Mouse (Mus musculus) A20 (cell line): ENCODE measurements around the gene Gm45713.
A peak's percentile ranks its signal among the peaks of the same experiment; 100 is the strongest.

Experiments
- DNase-seq: peaks from one replicate; pipeline ENCODE4 v3.0.0-alpha.2; 2011; ENCODE audit warnings: low read depth, low spot score

Gm45713 gene

DNA sequence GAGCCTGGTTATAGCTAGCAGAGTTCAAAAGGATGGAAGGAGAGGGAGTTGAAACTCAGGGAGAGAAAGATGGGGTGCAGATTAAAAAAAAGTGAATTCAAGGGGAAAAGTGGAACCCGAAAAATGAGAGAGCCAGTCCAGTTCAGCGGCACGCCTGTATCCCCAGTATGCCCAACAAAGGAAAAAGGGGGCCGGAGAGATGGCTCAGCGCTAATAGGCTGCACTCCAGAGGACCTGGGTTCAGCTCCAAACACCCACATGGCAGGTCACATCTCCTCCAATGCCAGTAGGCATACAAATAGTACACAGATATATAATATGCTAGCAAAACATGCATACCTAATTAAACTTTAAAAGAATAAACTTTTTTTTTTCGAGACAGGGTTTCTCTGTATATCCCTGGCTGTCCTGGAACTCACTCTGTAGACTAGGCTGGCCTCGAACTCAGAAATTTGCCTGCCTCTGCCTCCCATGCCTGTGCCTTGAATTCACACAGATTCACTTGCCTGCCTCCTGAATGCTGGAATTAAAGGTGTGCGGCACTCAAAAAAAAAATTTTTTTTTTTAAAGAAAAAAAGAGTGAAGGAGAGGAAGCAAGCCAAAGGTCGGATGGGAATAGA lies 27.1 kb upstream of the Gm45713 start:
- no peak for DNase-seq

DNA sequence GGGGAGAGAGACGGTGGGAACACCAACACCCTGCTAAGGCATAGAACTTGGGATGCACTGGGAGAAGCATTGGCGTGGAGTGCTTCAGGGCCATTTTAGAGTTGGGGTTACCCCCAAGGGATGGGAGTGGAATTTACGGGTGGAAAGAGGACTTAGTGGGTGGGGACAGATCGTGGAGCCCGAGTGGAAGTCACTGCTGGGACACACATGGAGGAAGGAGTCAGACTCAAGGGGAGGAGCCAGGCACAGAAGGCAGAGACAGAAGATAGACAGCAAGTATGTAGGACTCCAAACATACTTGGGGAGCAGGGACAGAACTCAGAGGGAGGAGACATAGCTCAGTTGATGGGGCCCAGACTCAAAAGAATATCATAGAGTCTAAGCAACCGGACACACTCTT lies 26.5 kb upstream of the Gm45713 start:
- no peak for DNase-seq

DNA sequence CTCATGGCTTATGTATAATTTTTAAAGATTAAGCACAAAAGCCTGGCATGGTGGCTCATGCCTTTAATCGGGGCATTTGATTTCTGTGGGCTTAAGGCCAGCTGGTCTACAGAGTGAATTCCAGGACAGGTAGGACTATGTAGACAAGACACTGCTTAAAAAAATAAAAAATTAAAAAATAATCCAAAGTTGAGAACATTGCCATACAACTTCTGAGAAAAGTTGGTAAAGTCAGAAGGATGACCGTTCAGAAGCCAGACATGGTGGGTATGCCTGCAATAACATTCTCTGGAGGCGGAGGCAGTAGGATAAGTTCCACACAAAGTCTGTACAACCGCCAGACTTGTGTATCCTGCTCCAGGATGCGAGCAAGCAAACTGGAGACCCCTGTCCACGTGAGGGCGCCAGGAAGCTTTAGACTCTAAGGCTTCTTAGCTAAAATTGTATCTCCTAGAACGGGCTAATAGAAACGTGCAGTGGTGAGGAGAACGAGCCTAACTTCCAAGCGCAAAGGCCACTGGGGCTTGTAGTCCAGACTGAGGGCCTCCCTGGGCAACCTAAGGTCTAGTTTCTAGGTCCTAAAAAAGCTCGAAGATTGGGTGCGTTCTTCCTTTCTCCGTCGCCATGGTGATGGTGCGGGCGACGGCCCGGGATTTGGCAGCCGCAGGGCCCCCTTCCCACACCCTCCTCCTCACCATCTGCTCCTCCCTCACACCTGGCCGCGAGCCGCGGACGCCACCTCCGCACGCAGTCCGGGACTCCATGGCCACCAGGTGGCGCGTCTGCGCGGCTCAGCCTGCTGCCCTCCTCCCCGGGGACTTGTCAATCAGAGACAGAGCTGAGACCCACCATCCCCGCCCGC lies 25.8 kb upstream of the Gm45713 start:
- DNase-seq: peak; percentile 95

DNA sequence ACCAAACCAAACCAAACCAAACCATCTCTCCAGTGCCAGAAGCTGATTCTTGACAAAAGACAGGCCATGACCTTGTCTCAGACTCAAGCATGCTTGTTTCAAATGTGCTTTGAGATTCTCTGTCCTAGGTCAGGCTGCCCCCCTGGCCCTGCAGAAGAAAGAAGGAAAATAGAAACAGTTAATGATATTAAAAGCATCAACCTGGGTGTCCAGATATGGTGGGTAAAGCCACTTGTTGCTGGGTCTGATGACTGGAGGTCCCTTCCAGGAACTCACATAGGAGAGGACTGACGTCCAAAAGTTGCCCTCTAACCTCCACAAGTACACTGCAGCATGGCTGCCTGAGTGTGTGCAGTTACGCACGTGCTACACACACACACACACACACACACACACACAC lies 24.8 kb upstream of the Gm45713 start:
- no peak for DNase-seq

DNA sequence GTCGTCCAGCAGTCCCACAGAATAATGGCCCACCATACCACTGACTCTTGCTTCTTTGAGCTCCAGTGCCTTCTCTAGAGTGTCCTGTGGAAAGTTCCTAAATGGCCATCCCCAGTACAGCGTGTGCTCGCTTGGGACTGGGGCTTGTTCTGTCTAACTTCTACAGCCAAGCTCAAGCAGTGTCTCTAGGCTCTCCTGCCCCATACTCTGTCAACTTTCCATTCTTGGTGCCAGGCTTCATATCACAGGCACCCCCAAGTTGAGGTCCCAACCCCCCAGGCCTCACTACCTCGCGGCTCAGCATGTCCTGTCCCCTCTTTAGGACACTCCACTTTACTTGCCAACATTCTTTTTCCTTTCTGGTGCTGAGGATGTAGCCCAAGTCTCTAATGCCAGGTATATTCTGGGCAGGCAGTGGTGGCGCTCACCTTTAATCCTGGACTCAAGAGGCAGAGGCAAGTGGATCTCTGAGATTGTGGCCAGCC lies 24.3 kb upstream of the Gm45713 start:
- no peak for DNase-seq

DNA sequence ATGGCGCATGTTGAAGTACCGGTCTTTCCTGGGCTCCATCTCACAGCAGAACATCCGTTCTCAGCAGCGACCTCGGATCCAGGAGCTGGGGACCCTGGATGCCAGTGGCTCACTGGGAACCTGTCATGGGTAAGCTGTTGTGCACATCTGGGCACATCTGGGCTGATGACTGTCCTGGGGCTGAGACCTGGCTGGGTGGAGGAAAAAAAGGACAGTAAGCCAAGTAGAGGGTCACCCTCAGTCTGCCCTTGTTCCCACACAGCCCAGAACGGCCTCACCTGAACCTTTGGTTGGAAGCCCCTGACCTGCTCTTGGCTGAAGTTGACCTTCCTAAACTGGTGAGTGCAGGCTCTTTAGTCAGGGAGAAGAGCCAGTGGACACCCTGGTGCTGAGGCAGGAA lies 23.0 kb upstream of the Gm45713 start:
- DNase-seq: no peak

DNA sequence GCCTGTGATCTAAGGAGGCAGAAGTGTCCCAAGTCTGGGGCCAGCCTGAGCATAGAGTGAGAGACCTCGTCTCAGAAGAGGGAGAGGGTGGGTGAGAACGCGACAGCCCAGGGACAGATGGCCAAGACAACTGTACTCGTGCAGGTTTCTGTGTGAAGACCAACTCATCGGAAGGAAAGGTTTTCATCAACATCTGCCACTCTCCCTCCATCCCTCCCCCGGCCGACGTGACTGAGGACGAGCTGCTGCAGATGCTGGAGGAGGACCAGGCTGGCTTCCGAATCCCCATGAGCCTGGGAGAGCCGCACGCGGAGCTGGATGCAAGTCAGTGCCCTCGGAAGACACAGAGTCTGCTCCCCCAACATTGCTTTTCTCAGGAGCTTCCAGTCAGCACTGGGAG lies 21.4 kb upstream of the Gm45713 start:
- DNase-seq: no peak

DNA sequence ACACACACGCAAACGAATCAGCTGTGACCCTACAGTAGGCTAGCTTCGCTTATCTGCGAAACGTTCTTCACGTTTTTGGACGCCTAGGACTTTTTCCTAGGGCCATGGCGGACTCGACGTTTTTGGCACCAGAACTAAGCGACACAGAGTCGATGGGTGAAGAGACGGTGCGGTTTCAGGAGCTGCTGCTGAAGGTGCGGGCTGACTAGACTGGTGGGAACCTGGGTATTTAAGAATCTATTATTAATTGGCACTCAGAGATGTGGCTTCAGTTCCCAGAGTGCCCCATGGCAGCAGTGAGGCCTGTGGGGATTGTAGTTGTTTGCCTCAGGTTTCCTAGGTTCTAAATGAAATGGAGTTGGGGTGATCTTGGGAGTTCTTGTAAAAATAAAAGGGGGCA lies 20.2 kb upstream of the Gm45713 start:
- DNase-seq: no peak

DNA sequence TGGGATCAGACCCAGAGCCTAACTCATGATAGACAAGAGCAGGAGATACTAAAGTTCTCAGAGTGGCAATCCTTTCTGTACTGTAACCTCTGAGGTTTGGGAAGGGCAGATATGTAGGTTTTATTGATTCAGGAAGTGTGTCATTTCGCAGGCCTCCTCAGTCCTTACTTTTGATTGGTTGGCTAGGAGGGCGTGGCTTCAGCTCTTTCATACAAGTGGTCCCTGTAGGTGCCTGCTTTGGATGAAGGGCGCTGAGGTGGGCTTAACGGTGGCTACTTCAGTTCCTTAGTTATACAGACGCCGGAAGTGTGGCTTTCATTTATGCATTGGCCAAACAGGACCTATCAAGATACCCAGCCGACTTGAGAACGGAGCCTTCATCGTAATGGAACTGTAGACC lies 19.6 kb upstream of the Gm45713 start:
- no peak for DNase-seq

DNA sequence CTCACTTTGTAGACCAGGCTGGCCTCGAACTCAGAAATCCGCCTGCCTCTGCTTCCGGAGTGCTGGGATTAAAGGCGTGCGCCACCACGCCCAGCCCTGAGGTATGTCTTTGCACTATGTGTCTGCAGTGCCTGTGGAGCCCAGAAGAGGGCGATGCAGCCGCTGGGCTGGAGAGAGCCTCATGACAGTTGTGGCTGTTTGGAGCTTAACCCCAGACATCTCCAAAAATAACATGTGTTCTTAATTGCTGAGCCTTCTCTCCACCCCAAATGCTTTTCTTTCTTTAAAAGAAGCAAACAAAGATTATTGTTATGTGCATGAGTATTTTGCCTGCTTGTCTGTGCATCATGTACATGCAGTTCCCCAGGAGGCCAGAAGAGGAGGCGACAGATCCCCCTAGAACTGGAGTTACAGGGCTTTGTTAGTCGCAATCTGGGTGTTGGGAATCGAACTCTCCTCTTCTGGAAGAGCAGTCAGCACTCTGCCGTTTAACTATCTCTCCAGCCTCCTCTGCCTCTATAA lies 19.0 kb upstream of the Gm45713 start:
- DNase-seq: peak; percentile 94

DNA sequence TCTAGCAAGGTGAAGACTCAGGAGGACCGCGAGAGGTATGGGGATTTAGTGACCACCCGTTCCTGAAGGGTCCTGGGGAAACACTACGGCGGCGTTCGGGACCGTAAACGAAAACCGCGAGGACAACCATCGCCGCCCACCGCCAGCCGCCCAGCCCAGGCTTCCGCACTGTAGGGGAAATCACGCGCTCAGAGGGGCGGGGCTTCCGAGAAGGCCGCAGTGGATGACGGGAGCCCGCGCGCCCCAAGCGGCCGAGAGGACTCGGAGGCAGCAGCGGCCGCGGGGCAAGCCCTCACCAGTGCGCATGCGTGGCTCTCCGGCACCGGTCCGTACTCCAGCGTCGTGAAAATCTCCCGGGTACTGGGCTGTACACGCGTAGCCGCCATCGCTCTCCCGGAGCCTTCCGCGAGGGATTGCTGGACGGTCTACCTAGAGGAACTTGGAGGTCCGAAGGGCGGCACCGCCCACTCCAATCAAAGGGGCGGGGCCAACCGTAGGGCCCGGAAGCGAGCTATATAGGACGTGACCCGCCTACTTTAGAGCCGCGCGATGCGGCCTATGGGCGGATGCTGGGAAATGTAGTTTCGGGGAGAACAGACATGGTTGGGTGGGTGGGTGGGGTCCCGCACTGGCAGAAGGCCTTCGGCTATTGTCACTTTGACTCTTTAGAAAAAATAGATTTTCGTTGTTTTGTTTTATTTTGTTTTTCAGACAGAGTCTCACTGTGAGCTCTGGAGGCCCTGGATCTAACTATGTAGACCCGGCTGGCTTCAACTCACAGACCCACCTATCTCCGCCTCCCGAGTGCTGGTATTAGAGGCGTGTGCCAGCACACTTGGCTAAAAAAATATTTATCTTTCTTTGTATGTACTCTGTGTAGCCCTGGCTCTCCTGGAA lies 18.3 kb upstream of the Gm45713 start, which contains the start of the genes Pih1d1 and Aldh16a1:
TSS of gene Pih1d1 (plus strand) at position 208 of the 897 bp plus-strand sequence.
TSS of gene Aldh16a1 (minus strand) at position 489 of the 897 bp plus-strand sequence.
- peak; percentile 98 for DNase-seq

DNA sequence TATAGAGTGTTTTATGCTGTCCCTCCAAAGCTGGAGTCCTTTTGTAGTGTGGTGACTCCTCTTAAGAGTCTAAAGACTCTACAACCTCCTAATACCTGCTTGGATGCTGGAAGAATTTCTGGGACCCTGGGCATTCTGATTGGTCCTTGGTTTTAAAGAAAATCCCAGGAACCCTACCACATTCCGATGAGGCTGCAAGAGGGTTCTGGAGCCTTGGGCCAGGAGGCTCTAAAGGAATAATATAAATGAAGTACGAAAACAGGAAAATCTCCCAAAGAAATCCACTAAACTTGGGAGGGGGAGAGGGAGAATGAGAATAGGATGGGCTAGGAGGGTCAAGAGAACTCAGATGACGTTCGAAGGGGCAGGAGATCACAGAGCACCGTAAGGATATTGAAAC lies 17.6 kb upstream of the Gm45713 start:
- DNase-seq: no peak

DNA sequence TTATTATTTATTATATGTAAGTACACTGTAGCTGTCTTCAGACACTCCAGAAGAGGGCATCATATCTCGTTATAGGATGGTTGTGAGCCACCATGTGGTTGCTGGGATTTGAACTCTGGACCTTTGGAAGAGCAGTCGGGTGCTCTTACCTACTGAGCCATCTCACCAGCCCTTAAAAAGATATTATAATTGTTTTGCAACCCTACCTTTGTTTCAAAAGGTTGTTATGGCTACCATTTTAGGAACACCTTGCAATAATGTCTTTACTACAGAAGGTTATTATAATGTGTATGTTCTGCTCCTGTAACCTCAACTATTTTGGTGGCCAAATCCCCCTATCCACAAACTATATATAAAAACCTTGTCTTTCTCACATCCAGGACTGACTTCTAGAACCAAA lies 17.0 kb upstream of the Gm45713 start:
- DNase-seq: peak; percentile 43

DNA sequence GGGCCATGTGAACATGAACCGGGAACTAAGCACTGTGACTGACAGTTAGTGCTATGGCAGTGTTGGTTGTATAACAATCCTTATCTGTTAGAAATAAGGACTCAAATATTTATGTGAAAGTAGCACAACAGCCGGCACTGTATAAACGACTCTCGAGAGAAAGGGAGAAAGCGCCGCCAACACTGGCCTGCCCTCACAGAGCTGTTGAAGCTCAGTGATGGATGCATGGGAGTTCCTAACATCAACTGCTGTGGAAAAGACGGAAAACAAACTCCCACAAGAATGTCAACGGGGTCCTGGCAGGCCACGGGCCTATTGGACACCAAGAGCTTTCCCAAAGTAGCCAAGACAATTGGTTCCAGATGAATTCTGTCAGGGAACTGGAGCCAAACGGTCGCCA lies 15.3 kb upstream of the Gm45713 start:
- no peak for DNase-seq

DNA sequence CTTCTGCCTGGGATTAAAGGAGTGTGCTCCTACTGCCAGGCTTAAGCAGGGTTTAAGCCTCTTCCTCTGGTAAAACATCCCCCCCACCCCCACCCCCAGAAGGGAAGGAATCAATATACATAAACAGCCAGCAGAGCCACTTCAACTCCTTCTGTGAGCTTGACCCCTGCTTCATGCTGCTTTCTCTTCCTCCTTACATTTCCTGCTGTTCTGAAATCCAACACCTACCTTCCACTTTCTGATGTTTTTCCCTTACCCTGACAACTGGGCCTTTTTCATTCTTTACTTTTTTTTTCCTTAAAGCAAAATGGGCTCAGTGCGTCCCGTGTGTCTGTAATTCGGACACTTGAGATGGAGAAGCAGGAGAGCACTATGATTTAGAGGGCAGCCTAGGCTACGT lies 14.3 kb upstream of the Gm45713 start:
- DNase-seq: peak; percentile 62

DNA sequence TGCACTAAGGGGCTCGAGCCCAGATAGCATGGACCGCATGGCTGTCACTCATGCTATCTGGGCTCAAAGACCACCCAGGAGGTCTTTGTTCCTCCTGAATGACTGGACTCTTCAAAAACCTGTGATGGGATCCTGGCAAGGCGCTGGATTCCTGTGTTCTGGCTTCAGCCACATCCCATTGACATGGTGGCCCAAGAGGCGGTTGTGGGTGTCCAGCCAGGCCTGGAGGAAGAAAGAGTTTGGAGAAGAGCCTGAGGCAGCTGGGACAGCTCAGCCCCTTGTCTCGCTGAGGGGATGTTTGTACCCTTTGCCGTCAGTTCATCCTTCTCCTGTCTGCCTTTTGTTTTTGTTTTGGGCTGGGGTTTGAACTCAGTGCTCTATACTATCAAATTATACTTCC lies 13.5 kb upstream of the Gm45713 start:
- DNase-seq: no peak

DNA sequence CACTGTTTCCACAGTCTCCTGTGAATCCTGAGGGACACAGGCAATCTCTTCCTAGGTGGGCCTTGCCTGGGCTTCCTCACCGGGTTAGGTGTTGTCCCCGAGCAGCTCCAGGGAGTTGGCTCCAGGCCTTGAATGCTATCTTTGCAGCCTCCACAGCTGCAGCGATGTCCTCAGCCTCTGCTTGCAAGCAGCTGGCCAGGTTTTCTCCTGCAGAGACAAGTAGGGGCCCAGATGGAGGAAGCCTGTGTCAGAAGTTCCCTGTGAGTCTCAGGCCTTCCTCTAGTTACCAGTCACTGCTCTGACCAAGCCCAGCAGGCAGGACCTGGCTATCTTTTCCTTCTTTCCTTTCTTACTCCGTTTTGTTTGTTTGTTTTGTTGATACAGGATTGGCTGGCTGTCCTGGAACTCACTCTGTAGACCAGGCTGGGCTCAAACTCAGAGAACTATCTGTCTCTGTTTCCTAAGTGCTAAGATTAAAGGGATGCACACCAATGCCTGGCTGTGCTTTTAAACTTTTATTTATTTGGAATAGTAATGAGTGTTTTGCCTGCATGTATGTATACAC lies 12.6 kb upstream of the Gm45713 start:
- DNase-seq: no peak

DNA sequence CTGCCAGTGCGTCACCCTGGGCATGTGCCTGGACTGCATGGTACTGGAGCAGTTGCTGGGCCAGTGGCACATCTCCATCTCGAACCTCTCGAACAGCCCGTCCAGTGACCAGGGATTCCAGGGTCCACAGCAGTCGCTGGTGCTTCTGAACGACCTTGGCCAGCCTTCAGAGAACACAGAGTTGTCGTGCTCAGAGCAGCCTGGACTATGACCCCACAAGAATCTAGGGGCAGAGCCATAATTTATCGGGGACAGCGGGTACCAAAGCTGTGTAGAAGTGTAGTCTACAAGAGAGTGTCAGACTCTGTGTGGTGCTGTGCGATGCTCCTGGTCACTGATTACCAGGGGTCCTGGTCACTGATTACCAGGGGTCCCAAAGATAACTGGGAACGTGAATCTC lies 11.9 kb upstream of the Gm45713 start:
- no peak for DNase-seq

DNA sequence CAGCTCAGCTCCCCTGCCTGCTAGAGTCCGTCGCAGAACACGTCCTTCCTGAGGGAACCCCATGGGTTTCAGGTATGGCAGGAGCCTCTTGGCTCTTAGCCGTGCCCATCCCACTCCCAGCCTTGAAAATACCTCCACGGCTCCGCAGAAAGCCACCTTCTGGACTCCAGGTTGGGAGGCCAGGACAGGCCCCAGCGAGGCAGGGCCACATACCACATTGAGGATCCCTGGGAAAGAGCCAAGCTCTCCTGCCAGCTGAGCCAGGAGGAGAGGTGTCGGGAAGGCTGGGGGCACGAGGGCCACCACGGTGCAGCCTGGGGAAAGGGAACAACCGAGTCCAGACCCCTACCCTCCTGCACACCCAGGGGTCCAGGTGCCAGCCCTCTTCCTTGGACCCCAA lies 11.2 kb upstream of the Gm45713 start:
- no peak for DNase-seq

DNA sequence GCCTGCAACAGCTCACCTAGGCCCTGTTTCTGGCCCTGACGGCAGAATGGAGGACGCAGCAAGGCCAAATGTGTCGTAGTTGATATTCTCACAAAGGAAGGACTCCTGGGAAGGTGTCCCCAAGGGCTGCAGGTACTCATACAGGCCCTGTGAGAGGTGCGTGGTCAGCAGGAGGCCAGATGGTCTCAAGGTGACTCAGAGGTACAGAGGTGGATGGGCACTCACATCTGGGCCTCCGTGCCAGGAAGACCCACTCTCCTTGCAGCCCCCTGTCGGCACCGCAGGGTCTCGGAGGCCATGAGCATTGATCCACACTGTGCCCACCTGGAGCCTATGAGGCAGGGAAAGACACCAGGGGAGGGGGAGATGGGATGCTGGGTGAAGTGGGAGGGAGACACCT lies 9.4 kb upstream of the Gm45713 start:
- no peak for DNase-seq

DNA sequence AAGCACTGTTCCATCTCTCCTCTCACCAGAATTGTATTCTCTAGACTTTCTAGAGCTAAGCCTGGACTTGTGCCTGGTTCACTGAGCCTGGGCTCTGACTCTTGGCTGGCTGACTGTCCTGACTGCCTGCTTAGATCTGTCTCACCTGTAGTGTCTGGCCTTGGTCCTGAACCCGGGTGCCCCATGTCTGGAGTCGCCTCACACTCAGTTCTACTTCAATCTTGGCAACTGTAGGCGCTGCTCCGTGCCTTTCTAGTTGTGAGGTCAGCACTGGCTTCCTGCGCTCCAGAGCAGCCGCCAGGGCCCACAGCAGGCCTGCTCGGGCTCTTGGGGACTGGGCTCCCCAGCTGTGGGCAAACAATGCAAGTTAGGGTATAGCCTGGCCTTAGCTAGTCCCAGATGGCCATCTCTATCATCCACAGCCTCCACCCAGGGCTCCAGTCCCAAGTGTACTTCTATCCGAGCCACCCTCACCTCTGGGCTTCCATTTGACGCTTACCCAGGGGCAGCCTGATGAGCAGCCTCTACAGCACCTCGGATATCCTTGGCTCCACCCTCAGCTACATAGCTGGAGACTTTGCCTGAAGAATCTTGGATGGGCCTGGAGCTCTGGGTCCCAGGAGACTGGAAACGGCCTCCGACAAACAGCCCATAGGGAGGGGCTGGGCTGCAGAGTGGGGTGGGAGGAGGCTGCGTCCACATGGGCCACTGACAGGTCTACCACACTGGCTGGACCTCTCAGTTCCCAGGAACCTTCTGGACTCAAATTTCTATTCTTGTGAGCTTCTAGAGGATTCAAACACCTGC lies 8.5 kb upstream of the Gm45713 start:
- DNase-seq: no peak
